In the genomic region with DNA sequence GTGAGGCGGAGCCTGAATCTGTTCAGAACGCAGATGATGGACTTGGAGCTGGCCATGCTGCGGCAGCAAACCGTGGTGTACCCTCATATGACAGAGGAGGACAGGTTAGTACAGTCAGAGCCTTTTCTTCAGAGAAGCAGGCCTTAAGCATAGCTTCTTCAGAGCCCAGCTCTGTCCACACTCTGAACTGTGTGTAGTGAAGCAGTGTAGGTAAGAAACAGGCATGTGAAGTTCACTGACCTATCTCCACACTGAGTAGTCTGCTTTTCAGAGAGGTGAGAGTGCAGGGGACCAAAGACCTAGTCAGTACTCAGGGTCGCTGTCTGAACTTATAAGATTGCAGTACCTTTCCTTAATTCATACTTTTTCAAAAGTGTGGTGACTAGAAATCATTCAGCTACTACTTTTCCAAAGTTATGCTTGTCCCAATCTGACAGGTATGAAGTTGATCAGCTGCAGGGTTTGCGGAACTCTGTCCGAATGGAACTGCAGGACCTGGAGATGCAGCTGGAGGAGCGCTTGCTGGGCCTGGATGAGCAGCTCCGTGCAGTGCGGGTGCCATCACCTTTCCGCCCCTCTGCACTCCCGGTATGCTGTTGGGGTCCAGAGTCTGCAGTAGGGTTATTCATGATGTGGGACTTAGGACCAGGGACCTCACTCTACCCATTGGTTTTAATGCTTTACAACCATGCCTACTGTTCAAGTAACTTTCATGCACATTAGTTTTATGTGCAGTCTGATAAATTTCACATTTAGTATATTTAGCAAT, we compare ENCODE assay signal across 33 mouse cellular contexts. TPM values are rescaled to one million over a fixed set of nuclear protein-coding genes. Genes with fewer than 3 reads are reported as not detected.
DNase-seq lines count a peak whose midpoint lies in the region; ATAC-seq lines count a peak whose summit lies in the region.
"Had no signal": no experiment of that assay in that cellular context is flagged by ENCODE, and none has a peak within 500 bp of the region (broad histone marks: within the 10 kb centered on the region; RNA-seq: fewer than 3 reads in every experiment).

No protein-coding gene starts in this region.

- ATAC-seq in kidney, embryonic 15.5 days (replicated peaks; ENCODE audit: low FRiP score) = peak; percentile 93
- ATAC-seq: forebrain, postnatal 0 days; inflammation-experienced regulatory T-cells, adult 6 months; midbrain, embryonic 16.5 days had no signal

- no peaks in the 10 kb centered on the region for H3K27me3 ChIP-seq in kidney, embryonic 15.5 days
- H3K27me3 ChIP-seq: embryonic facial prominence, embryonic 12.5 days; heart, embryonic 13.5 days; hindbrain, embryonic 15.5 days; limb, embryonic 13.5 days; lung, embryonic 15.5 days; neural tube, embryonic 12.5 days had no signal

- no peak overlapping the region for H3K4me2 ChIP-seq in kidney, embryonic 15.5 days
- H3K4me2 ChIP-seq: embryonic facial prominence, embryonic 12.5 days; heart, embryonic 13.5 days; hindbrain, embryonic 15.5 days; limb, embryonic 13.5 days; liver, embryonic 11.5 days; lung, embryonic 15.5 days; neural tube, embryonic 12.5 days had no signal

- H3K9ac ChIP-seq in kidney, embryonic 15.5 days = no peak overlapping the region
- H3K9ac ChIP-seq: embryonic facial prominence, embryonic 12.5 days; forebrain, postnatal 0 days; heart, embryonic 13.5 days; hindbrain, embryonic 15.5 days; limb, embryonic 13.5 days; lung, embryonic 15.5 days; neural tube, embryonic 12.5 days had no signal

- DNase-seq in retina, embryonic 14.5 days (ENCODE audit: low spot score) = peak; percentile 31
- DNase-seq in retina, postnatal 1 day = no peak
- peak; percentile 69 to 90 for DNase-seq in kidney, postnatal 25 days
- no peak for DNase-seq in layer of hippocampus, postnatal 25 days (ENCODE audit: extremely low spot score in 1 of 2, low spot score in 1 of 2)
- DNase-seq in heart, postnatal 4 days = no peak
- DNase-seq: adrenal gland, postnatal 36 days; B cell, adult 2 months; cerebellum, adult 8-10 months; cerebellum, postnatal 25 days; forebrain, postnatal 0 days; heart, adult 2 months; heart, postnatal 10 days had no signal

- H3K27ac ChIP-seq in kidney, embryonic 15.5 days = peak overlapping the region; percentile 59
- H3K27ac ChIP-seq: embryonic facial prominence, embryonic 12.5 days; forebrain, embryonic 10.5 days; heart, adult 2 months; heart, embryonic 13.5 days; hindbrain, embryonic 10.5 days; hindbrain, embryonic 15.5 days; left cerebral cortex, adult 2 months; limb, embryonic 13.5 days; lung, embryonic 15.5 days; midbrain, embryonic 10.5 days; neural tube, embryonic 12.5 days had no signal

- no peak overlapping the region for H3K4me3 ChIP-seq in kidney, embryonic 15.5 days (replicated peaks)
- H3K4me3 ChIP-seq: embryonic facial prominence, embryonic 12.5 days; forebrain, embryonic 10.5 days; heart, adult 2 months; heart, embryonic 13.5 days; hindbrain, embryonic 10.5 days; hindbrain, embryonic 15.5 days; left cerebral cortex, adult 2 months; limb, embryonic 13.5 days; lung, embryonic 15.5 days; midbrain, embryonic 10.5 days; myocyte; neural tube, embryonic 12.5 days had no signal

- H3K9me3 ChIP-seq in kidney, embryonic 15.5 days (replicated peaks) = no peaks in the 10 kb centered on the region
- H3K9me3 ChIP-seq: embryonic facial prominence, embryonic 12.5 days; forebrain, embryonic 10.5 days; heart, embryonic 13.5 days; hindbrain, embryonic 10.5 days; hindbrain, embryonic 15.5 days; limb, embryonic 13.5 days; lung, embryonic 15.5 days; midbrain, embryonic 10.5 days; neural tube, embryonic 12.5 days had no signal

- WGBS in kidney, embryonic 15.5 days = 67% methylated on average over 12 of the region's 12 CpGs

- peaks cover 84% of the 10 kb centered on the region for H3K36me3 ChIP-seq in kidney, embryonic 15.5 days

- peaks cover 10% of the 10 kb centered on the region for H3K4me1 ChIP-seq in kidney, embryonic 15.5 days
- H3K4me1 ChIP-seq: hindbrain, embryonic 15.5 days; neural tube, embryonic 12.5 days had no signal

RNA-seq across cellular contexts. Expression of gene Itprid2, which starts 25.4 kb away (rescaled TPM):
- 18.5 and 19.4 TPM in 2 replicates for polyA plus RNA-seq in kidney, embryonic 15.5 days (2015; fragmentation: Nextera tagmentation; extraction: Ambion mirVana)
- 10 to 100 TPM; 38.5 TPM for total RNA-seq in layer of hippocampus, postnatal 25 days (2021)
- total RNA-seq in heart, postnatal 4 days (2021) = 10 to 100 TPM; 23.3 to 27.4 TPM

RNA-seq across cellular contexts. Expression of gene Ppp1r1c, which starts 47.0 kb away (rescaled TPM):
- polyA plus RNA-seq in kidney, embryonic 15.5 days (2015; fragmentation: Nextera tagmentation; extraction: Ambion mirVana) = 0.14 and 0.31 TPM in 2 replicates
- total RNA-seq in layer of hippocampus, postnatal 25 days (2021) = under 1 TPM; 0.12 to 0.38 TPM
- total RNA-seq in heart, postnatal 4 days (2021) = not detected
- total RNA-seq: adrenal gland, adult 18-20 months; adrenal gland, postnatal 36 days; left cerebral cortex, adult 2 months; left cerebral cortex, postnatal 36 days; megakaryocyte progenitor cell, adult 5-6 weeks had no signal
- polyA plus RNA-seq: forebrain, embryonic 10.5 days; heart, adult 2 months; large intestine, adult 2 months; liver, embryonic 16.5 days; myocyte; stomach, embryonic 14.5 days had no signal

Comparison
In these comparisons a context has a peak if more than half of its experiments do, and no peak if none do; other contexts are left out.
1. DNase-seq: peak in retina, embryonic 14.5 days (single experiment) and kidney, postnatal 25 days (2 of 2); none in retina, postnatal 1 day (single experiment), layer of hippocampus, postnatal 25 days (0 of 2) and heart, postnatal 4 days (single experiment).